Mouse (Mus musculus): ENCODE data around the gene Eif2b1.
"Not testable (repeated sequence)": the region's sequence is repeated elsewhere in the genome, so short reads cannot be mapped to it uniquely, and the experiment has no call there.

The Eif2b1 gene

DNA sequence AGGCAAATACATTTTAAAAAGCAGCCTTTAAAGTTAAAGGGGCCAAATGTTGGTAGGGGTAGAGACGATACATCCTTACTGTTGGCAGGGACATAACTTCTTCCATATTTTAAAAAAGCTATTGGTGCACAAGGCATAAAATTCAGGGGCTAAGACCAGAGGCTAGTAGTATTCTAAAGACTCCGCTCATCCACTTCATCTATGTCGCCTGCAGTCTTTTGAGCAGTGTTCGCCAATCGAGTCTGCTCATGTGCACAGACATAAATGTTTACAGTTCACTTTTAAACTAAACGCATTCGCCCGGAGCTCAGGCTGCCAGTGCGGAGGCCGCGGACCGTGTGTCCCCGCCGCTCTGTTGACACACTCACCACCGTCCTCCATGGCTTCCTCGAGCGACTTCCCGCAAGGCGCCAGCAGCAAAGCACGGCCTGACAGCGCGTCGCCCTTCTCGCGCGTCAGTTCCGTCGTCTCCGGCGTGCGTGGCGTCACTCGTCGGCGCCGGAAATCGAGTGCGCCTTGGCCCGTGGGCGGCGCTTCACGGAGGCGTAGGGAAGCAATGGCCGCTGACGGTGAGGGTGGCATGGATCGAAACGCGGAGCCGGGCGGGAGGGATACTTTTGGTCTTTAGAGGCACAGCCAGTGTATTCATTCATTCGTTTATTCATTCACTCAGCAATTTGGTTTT lies at the start of gene Eif2b1, which contains the start of gene Gtf2h3:
TSS of gene Eif2b1 (minus strand) at position 499 of the 685 bp plus-strand sequence.
TSS of gene Gtf2h3 (plus strand) at position 508 of the 685 bp plus-strand sequence.
- peak; percentile 96 for DNase-seq (ENCODE audit: extremely low read depth, insufficient read length, low spot score)

DNA sequence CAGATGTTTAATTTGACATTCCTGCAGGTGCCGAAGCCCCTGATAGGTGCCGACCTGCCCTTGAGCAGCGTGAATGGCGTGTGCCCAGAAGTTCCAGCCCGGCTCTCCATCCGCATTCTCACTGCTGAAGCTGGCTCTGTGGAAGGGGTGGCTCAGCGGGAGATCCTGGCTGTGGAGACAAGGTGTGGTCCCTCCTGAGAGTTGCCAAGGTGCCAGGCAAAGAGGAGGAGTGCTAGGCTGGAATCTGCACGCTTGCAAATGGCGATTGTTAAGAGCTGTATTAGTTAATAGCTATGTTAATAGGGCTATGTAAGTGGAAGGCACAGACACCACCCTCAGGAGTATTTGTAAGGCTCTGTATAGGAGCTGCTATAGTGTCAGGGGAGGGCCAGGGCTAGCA lies 45.4 kb upstream of the Eif2b1 start:
- DNase-seq (ENCODE audit: extremely low read depth, insufficient read length, low spot score), result no peak

DNA sequence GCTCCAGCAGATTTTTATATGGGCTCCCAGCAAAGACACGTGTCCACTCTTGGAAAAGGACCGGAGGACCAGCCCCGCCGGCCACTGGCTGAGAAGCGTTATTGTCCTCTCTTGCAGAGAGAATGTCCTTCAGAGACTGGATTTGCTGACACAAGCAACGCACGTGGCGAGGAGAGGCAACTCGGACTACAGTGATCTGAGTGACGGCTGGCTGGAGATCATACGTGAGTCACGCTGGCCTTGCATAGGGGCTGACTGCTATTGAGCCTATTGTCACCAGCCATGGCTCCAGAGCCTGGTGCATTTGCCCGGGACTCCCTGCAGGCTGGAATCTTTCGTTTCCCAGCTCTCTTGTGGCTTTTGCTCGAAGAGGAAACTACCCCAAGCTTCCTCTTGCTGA lies 44.0 kb upstream of the Eif2b1 start:
- no peak for DNase-seq (ENCODE audit: extremely low read depth, insufficient read length, low spot score)

- DNase-seq (ENCODE audit: extremely low read depth, insufficient read length, low spot score), result no peak
These were observed 42.4 kb upstream of the Eif2b1 start for GRCm38 (mm10) chr5:124621362-124621761.

- no peak for DNase-seq (ENCODE audit: extremely low read depth, insufficient read length, low spot score)
These were observed 39.8 kb upstream of the Eif2b1 start for GRCm38 (mm10) chr5:124618711-124619110.

- no peak for DNase-seq (ENCODE audit: extremely low read depth, insufficient read length, low spot score)
These were observed 35.8 kb upstream of the Eif2b1 start for GRCm38 (mm10) chr5:124614709-124615108.

GRCm38 (mm10) chr5:124610965-124611364 lies 32.0 kb upstream of the Eif2b1 start:
- no peak for DNase-seq (ENCODE audit: extremely low read depth, insufficient read length, low spot score)

DNA sequence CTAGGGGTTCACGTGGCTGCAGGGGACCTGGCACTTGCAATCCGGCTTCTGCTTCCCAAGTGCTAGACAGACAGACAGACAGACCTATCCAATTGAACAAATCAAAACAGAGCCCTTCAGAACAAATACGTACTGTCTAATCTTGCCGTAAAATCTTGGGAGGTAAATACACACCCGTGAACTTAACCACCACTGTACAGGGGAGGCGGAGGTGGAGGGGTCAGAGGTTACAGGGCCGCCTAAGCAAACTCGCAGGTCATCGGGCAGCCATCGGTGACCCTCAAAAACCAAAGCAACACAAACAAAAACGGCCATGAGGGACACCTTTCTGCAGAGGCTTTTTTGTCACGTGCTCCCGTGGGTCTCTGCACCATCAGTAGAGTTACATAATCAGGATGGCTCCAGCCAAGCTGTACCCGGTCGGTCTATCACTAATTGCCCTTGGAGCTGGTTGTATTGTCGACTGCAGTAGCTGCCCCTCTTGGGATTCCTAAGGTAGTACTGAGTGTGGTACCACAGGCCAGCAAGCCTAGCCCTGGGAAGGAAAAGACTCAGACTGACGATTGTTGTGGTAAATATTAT lies 26.2 kb upstream of the Eif2b1 start:
- DNase-seq (ENCODE audit: extremely low read depth, insufficient read length, low spot score), result no peak

DNA sequence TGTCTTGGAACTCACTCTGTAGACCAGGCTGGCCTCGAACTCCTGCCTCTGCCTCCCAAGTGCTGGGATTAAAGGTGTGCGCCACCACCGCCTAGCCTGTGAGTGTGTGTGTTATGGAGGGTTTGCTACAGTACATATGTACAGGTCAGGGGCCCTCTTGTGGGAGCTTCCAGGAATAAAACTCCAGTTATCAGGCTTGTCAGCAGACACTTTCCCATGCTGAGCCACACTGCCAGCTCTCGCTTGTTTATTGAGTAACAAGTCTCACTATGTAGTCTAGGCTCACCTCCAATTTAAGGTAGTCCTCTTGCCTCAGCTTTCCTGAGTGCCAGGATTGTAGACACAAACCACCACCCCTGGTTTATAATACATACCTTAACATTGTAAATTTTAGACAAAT lies 25.4 kb upstream of the Eif2b1 start:
- no peak for DNase-seq (ENCODE audit: extremely low read depth, insufficient read length, low spot score)

DNA sequence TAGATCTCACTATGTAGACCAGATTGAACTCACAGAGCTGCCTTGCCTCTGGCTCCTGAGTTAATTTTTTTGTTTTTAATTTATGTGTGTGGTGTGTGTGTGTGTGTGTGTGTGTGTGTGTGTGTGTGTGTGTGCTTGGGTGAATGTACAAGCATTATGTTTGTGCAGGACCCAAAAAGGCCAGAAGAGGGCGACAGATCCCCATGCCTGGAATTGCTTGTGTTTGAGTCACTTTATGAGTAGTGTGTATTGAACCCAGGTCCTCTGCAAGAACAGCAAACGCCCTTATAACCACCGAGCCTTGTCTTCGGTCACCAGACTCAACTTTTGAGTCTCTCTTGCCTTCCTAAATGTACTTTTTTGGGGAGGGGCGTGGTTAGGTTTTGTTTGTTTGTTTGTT lies 23.4 kb upstream of the Eif2b1 start:
- peak; percentile 39 for DNase-seq (ENCODE audit: extremely low read depth, insufficient read length, low spot score)

- DNase-seq (ENCODE audit: extremely low read depth, insufficient read length, low spot score), result not testable (repeated sequence)
These were observed 20.8 kb upstream of the Eif2b1 start for GRCm38 (mm10) chr5:124599726-124600125.

DNA sequence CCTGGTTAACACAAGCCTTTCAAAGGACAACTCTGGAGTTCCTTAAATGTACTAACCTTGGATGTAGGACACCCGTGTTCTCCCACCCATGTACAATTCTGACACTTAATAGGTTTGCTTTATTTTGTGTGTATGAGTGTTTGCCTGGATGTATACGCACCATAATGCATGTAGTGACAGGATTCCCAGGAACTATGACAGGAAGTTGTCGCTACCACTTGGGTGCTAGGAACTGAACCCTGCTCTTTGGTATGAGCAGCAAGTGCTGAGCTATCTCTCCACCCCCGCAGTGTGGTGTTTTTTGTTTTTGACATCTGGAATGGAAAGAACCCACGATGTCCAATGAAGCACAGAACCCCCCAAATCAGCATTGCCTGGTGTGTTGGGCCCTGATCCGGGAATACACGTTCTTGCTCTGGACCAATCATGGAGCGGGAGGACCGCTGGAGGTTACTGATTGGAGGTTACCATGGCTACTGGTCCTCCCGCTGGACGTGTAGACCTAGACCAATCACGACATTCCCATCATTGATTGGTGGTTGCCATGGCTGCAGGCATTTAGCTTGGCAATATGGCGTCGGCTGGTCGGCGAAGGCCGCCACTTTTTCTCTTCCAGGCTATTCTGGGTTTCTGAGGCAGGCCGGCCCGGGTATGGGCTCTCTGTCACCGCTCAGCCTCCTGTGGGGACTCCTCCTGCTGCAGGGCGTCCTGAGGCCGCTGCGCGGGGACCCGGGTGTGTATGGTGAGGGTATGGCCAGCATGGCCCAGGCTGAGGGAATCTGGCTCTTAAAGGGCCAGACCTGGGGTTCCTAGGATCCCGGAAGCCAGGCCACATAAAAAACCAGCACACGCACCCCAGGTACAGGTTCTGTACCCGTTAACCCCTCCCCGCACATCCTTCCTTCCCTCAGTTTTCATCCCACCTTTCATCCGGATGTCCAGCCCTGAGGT lies 19.6 kb upstream of the Eif2b1 start:
- DNase-seq (ENCODE audit: extremely low read depth, insufficient read length, low spot score), result peak; percentile 82

GRCm38 (mm10) chr5:124592768-124593167 lies 13.8 kb upstream of the Eif2b1 start:
- no peak for DNase-seq (ENCODE audit: extremely low read depth, insufficient read length, low spot score)

- DNase-seq (ENCODE audit: extremely low read depth, insufficient read length, low spot score), result no peak
These were observed 3.6 kb upstream of the Eif2b1 start for GRCm38 (mm10) chr5:124582515-124582914.

DNA sequence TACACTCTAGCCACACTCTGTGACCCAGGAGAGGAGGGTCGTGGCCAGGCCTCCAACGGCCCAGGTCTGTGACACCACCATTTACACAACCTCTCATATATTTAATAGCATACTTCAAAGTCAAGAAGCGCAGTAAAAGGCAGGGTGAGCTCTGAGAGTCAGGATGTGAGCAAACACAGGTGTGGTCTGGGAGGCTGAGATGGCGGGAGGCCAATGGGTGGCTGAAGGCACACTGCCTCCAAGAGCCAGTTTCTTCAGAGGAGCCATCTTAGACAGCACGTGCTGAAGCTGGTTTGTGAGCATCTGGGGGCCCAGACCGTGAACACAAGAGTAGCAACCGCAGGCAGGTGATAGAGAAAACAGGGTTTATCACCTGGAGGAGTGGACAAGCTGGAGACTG lies 3.5 kb downstream of the Eif2b1 start:
- DNase-seq (ENCODE audit: extremely low read depth, insufficient read length, low spot score), result no peak

- no peak for DNase-seq (ENCODE audit: extremely low read depth, insufficient read length, low spot score)
These were observed 7.9 kb downstream of the Eif2b1 start for GRCm38 (mm10) chr5:124571068-124571467.

- DNase-seq (ENCODE audit: extremely low read depth, insufficient read length, low spot score), result no peak
These were observed 23.8 kb downstream of the Eif2b1 start for GRCm38 (mm10) chr5:124555145-124555544.

GRCm38 (mm10) chr5:124553607-124554006 lies 25.3 kb downstream of the Eif2b1 start:
- no peak for DNase-seq (ENCODE audit: extremely low read depth, insufficient read length, low spot score)

DNA sequence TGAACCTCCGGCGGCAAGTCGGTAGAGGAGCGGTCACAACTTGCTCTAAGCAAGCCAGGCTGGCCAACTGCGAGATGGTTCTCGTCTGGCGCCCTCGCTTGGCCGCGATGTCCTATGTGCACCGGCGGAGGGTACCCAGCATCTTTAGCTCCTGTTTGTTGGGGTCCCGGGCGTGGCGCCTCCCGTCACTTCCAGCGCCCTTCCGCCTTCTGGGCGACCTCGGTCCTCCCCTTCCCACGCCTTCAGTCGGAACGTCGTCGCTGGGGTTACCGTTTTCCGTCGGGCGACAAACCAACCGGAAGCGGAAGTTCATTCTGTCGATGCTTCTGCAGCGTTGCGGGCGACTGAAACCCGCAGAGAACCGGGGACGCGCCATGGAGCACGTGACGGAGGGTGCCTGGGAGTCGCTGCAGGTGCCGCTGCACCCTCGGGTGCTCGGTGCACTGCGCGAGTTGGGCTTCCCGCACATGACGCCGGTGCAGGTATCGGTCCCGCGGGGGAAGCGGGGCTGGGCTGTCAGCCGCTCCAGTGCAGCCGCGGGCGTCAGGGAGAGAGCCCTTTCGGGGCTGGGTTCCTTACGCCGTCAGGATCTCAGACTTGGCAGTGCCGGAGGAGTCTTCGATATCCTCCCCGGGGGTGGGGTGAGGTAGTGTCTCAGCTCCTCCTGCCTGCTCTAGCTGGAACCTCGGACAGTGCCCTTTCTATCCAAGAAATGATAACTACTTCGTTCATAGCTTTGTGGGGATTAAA lies 26.2 kb downstream of the Eif2b1 start, which contains the start of gene Ddx55:
TSS of gene Ddx55 (plus strand) at position 307 of the 750 bp plus-strand sequence.
- DNase-seq (ENCODE audit: extremely low read depth, insufficient read length, low spot score), result peak; percentile 96

- DNase-seq (ENCODE audit: extremely low read depth, insufficient read length, low spot score), result no peak
These were observed 26.8 kb downstream of the Eif2b1 start for GRCm38 (mm10) chr5:124552094-124552472.

Data from 3134 (cell line).